ENCODE assay signal across 13 mouse cellular contexts in genomic region chr11:87727021-87727420, GRCm38 (mm10). TPM values are rescaled to one million over a fixed set of nuclear protein-coding genes. Genes with fewer than 3 reads are reported as not detected.
DNase-seq lines count a peak whose midpoint lies in the region; ATAC-seq lines count a peak whose summit lies in the region.
"Had no signal": no experiment of that assay in that cellular context is flagged by ENCODE, and none has a peak within 500 bp of the region (broad histone marks: within the 10 kb centered on the region; RNA-seq: fewer than 3 reads in every experiment).

No protein-coding gene starts in this region.

- H3K27me3 ChIP-seq in heart, embryonic 14.5 days (ENCODE audit: control insufficient read depth, insufficient read depth, low read length) = no peaks in the 10 kb centered on the region
- H3K27me3 ChIP-seq in midbrain, embryonic 11.5 days (ENCODE audit: control insufficient read depth, insufficient read depth, low read length) = no peaks in the 10 kb centered on the region
- H3K27me3 ChIP-seq in midbrain, embryonic 13.5 days = no peaks in the 10 kb centered on the region
- H3K27me3 ChIP-seq in liver, embryonic 15.5 days = no peaks in the 10 kb centered on the region
- H3K27me3 ChIP-seq: Patski had no signal

- no peak for DNase-seq in heart, adult 9 months (ENCODE audit: low spot score in 2 of 2)
- peak; percentile 82 for DNase-seq in midbrain, embryonic 11.5 days (ENCODE audit: low spot score, missing footprints)
- peak; percentile 63 to 76 for DNase-seq in thymus, postnatal 36 days
- DNase-seq in layer of hippocampus, adult 8-10 months (ENCODE audit: low spot score in 2 of 2) = no peak
- no peak for DNase-seq in spleen, postnatal 4 days (ENCODE audit: low spot score in 2 of 2)
- DNase-seq: adrenal gland, postnatal 10 days; cerebellum, adult 11 months; right cerebral cortex, postnatal 25 days had no signal

- no peak for ATAC-seq in heart, embryonic 14.5 days (ENCODE audit: insufficient number of reproducible peaks, insufficient read depth, low FRiP score, low read depth)
- no peak for ATAC-seq in midbrain, embryonic 11.5 days (ENCODE audit: low FRiP score)
- ATAC-seq in midbrain, embryonic 13.5 days = no peak
- no peak for ATAC-seq in liver, embryonic 15.5 days (ENCODE audit: insufficient read depth)
- ATAC-seq: Patski had no signal

- H3K36me3 ChIP-seq in heart, embryonic 14.5 days (ENCODE audit: control insufficient read depth, insufficient read depth, low read length) = no peaks in the 10 kb centered on the region
- H3K36me3 ChIP-seq in midbrain, embryonic 11.5 days (ENCODE audit: control insufficient read depth, insufficient read depth, low read length) = no peaks in the 10 kb centered on the region
- no peaks in the 10 kb centered on the region for H3K36me3 ChIP-seq in midbrain, embryonic 13.5 days
- H3K36me3 ChIP-seq in liver, embryonic 15.5 days (replicated peaks) = peaks cover 12% of the 10 kb centered on the region

- WGBS in heart, embryonic 14.5 days = 60% methylated on average over 11 of the region's 11 CpGs
- WGBS in midbrain, embryonic 11.5 days = 56% methylated on average over 11 of the region's 11 CpGs
- 68% methylated on average over 11 of the region's 11 CpGs for WGBS in midbrain, embryonic 13.5 days
- WGBS in liver, embryonic 15.5 days (ENCODE audit: insufficient replicate concordance) = 49% methylated on average over 11 of the region's 11 CpGs

- H3K4me2 ChIP-seq in heart, embryonic 14.5 days (ENCODE audit: low read length) = no peak overlapping the region
- no peak overlapping the region for H3K4me2 ChIP-seq in midbrain, embryonic 11.5 days
- H3K4me2 ChIP-seq in midbrain, embryonic 13.5 days (replicated peaks) = no peak overlapping the region
- peak overlapping the region; percentile 77 for H3K4me2 ChIP-seq in liver, embryonic 15.5 days

- H3K9ac ChIP-seq in heart, embryonic 14.5 days (ENCODE audit: low read length) = 0 out of 2 replicates have a peak overlapping the region, but pooled peaks have one; percentile 8
- H3K9ac ChIP-seq in midbrain, embryonic 11.5 days (ENCODE audit: low read length) = no peak overlapping the region; the same call in 1 of the 2 replicates
- H3K9ac ChIP-seq in midbrain, embryonic 13.5 days (replicated peaks) = no peak overlapping the region
- H3K9ac ChIP-seq in liver, embryonic 15.5 days = peak overlapping the region; percentile 77

- H3K9me3 ChIP-seq in heart, embryonic 14.5 days (ENCODE audit: control insufficient read depth, low read length) = no peaks in the 10 kb centered on the region
- H3K9me3 ChIP-seq in midbrain, embryonic 11.5 days (ENCODE audit: control insufficient read depth, low read length) = no peaks in the 10 kb centered on the region
- H3K9me3 ChIP-seq in midbrain, embryonic 13.5 days = no peaks in the 10 kb centered on the region
- H3K9me3 ChIP-seq in liver, embryonic 15.5 days (replicated peaks) = no peaks in the 10 kb centered on the region

- peaks cover 17 to 23% of the 10 kb centered on the region in 2 experiments for H3K4me1 ChIP-seq in heart, embryonic 14.5 days (ENCODE audit: control insufficient read depth in 2 of 2, insufficient read depth in 2 of 2, low read length in 2 of 2)
- H3K4me1 ChIP-seq in midbrain, embryonic 11.5 days (ENCODE audit: control insufficient read depth, insufficient read depth, low read length) = peaks cover 8% of the 10 kb centered on the region; the same call in 1 of the 2 replicates
- H3K4me1 ChIP-seq in midbrain, embryonic 13.5 days (replicated peaks) = peaks cover 10% of the 10 kb centered on the region
- H3K4me1 ChIP-seq in liver, embryonic 15.5 days (replicated peaks) = peaks cover 84% of the 10 kb centered on the region

- H3K27ac ChIP-seq in heart, embryonic 14.5 days (replicated peaks in 1 of 2; ENCODE audit: control insufficient read depth in 1 of 2, insufficient read depth in 1 of 2, low read depth in 2 of 2, low read length in 2 of 2) = peak overlapping the region in 1 of 2 experiments; percentile 68; a peak in 1 of 4 replicates
- H3K27ac ChIP-seq in midbrain, embryonic 11.5 days (ENCODE audit: low read depth, low read length) = no peak overlapping the region
- H3K27ac ChIP-seq in midbrain, embryonic 13.5 days = no peak overlapping the region
- H3K27ac ChIP-seq in liver, embryonic 15.5 days (replicated peaks) = peak overlapping the region; percentile 96
- H3K27ac ChIP-seq: layer of hippocampus, adult 2 months had no signal

- no peak overlapping the region for H3K4me3 ChIP-seq in heart, embryonic 14.5 days (ENCODE audit: control insufficient read depth in 1 of 2, insufficient read depth in 1 of 2, low read depth in 1 of 2, low read length in 2 of 2)
- no peak overlapping the region for H3K4me3 ChIP-seq in midbrain, embryonic 11.5 days (ENCODE audit: low read depth, low read length)
- no peak overlapping the region for H3K4me3 ChIP-seq in midbrain, embryonic 13.5 days (replicated peaks)
- H3K4me3 ChIP-seq in liver, embryonic 15.5 days (replicated peaks) = peak overlapping the region; percentile 41; the same call in 1 of the 2 replicates
- H3K4me3 ChIP-seq: layer of hippocampus, adult 2 months had no signal

RNA-seq across cellular contexts. Expression of gene Supt4a, which starts 10.3 kb away (rescaled TPM):
- 116 and 124 TPM in 2 replicates for polyA plus RNA-seq in heart, embryonic 14.5 days (2014; fragmentation: Nextera tagmentation; extraction: Ambion mirVana)
- 148 and 163 TPM in 2 replicates for polyA plus RNA-seq in midbrain, embryonic 11.5 days (2014; fragmentation: Nextera tagmentation; extraction: Ambion mirVana)
- 165 and 177 TPM in 2 replicates for polyA plus RNA-seq in midbrain, embryonic 13.5 days (2015; fragmentation: Nextera tagmentation; extraction: Ambion mirVana)
- polyA plus RNA-seq in liver, embryonic 15.5 days (2015; fragmentation: Nextera tagmentation; extraction: Ambion mirVana) = 177 and 195 TPM in 2 replicates
- total RNA-seq in layer of hippocampus, adult 8-10 months (2022) = 10 to 100 TPM; 61.3 to 76.3 (median 69.6) TPM

RNA-seq across cellular contexts. Expression of gene Tspoap1, which starts 33.3 kb away (rescaled TPM):
- polyA plus RNA-seq in heart, embryonic 14.5 days (2014; fragmentation: Nextera tagmentation; extraction: Ambion mirVana) = 0.09 and 0.26 TPM in 2 replicates
- 7.0 and 9.0 TPM in 2 replicates for polyA plus RNA-seq in midbrain, embryonic 11.5 days (2014; fragmentation: Nextera tagmentation; extraction: Ambion mirVana)
- polyA plus RNA-seq in midbrain, embryonic 13.5 days (2015; fragmentation: Nextera tagmentation; extraction: Ambion mirVana) = 41.1 and 48.7 TPM in 2 replicates
- 3.3 and 3.5 TPM in 2 replicates for polyA plus RNA-seq in liver, embryonic 15.5 days (2015; fragmentation: Nextera tagmentation; extraction: Ambion mirVana)
- total RNA-seq in layer of hippocampus, adult 8-10 months (2022) = 100 to 1,000 TPM; 145 to 183 (median 166) TPM

Comparison
In these comparisons a context has a peak if more than half of its experiments do, and no peak if none do; other contexts are left out.
1. H3K9ac ChIP-seq: peak in heart, embryonic 14.5 days (single experiment) and liver, embryonic 15.5 days (single experiment); none in midbrain, embryonic 11.5 days (single experiment) and midbrain, embryonic 13.5 days (single experiment).
2. DNase-seq: peak in midbrain, embryonic 11.5 days (single experiment) and thymus, postnatal 36 days (2 of 2); none in heart, adult 9 months (0 of 2), layer of hippocampus, adult 8-10 months (0 of 2) and spleen, postnatal 4 days (0 of 2).